Mouse (Mus musculus) lung, postnatal 0 days (tissue): ENCODE measurements at regions not wholly inside any gene's neighbourhood (a gene's known extent, or its start where the extent isn't known, plus 50 kb on each side); places are given as distances from the start of the nearest gene placed in this dataset.

Source experiments
- CTCF ChIP-seq: IDR thresholded peaks from 2 replicates; pipeline ENCODE4 v1.5.1; 2016; ENCODE audit warnings: antibody characterized with exemption, mild to moderate bottlenecking
- EP300 ChIP-seq: IDR thresholded peaks from 2 replicates; pipeline ENCODE4 v1.6.1; 2016; ENCODE audit warnings: antibody characterized with exemption, mild to moderate bottlenecking, control low read depth

- no peak for TF ChIP-seq CTCF
- no peak for TF ChIP-seq EP300
Observed at GRCm38 (mm10) chr9:31684812-31685188, 220.5 kb upstream of the Tmem45b start.
